Mouse (Mus musculus) spleen, adult 2 months (tissue): ENCODE measurements around the gene Nrros.

Experiments used
- CTCF ChIP-seq: fragments of 200-500 bp; IDR thresholded peaks from 2 replicates; pipeline ENCODE4 v1.5.1; 2011; ENCODE audit warnings: mild to moderate bottlenecking, inconsistent platforms; ENCODE audit not compliant: insufficient read depth, insufficient read length, insufficient replicate concordance; ENCODE audit errors: extremely low read depth
- POLR2A ChIP-seq: fragments of 200-500 bp; IDR thresholded peaks from 2 replicates; pipeline ENCODE4 v1.6.1; 2011; ENCODE audit warnings: low read depth, low read length, inconsistent platforms

DNA sequence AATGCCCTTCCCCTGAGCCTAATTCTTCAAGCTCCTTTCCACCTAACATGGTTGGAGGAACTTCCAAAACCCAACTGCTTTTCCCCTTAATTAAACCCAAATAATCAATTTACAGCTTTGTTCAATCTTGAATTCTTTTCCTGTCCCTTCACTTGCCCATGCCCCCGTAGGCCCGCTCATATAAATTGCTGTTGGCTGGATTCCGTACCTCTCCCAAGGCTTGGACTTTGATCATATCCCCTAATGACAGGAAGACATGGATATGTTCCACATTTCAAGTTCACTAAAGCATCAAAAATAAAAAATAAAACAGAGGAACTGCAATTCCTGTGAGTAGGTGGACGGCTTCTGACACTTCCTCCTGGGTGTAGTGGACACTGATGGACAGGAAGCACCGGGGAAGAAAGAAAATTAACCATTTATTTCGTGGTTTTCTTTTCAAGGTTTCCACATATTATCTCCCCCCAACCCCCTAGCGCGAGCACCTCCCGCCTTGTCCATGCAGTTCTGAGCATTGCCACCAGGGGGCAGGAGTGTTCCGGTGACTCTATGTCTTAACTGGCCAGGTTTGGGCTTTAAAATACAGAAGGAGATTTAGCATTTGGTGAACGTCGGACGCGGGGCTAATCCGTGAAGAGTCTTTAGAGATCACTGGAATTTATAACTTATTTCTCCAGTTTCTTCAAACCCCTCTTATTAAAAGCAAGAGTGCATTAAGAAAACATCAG, 50.3 kb downstream of the Nrros start:
- TF ChIP-seq CTCF (peak; percentile 87; the same call in 1 of the 2 replicates), POLR2A (no peak)
